Mouse (Mus musculus) intestine, embryonic 14.5 days (tissue): ENCODE data around the gene Syndig1l. TPM values are rescaled to one million over a fixed set of nuclear protein-coding genes. Genes with fewer than 3 reads are reported as not detected.

ENCODE experiments used
- ATAC-seq: fragments of 200-750 bp; cut with Nextera tagmentation; replicated peaks from 2 replicates; pipeline ENCODE4 v1.8.0; 2017; ENCODE audit warnings: low read depth, moderate number of reproducible peaks, moderate TSS enrichment, moderate library complexity; ENCODE audit not compliant: low FRiP score, low TSS enrichment
- DNase-seq: peaks from one replicate; pipeline ENCODE4 v3.0.0-alpha.2; 2018; ENCODE audit warnings: low spot score
- H3K27ac ChIP-seq: fragments of 300-500 bp; sonication (generic); 2 replicates; pipeline ENCODE4 v1.5.1; 2014; ENCODE audit warnings: low read depth, mild to moderate bottlenecking, control low read depth
- H3K27me3 ChIP-seq: fragments of 300-500 bp; sonication (generic); replicated peaks from 2 replicates; pipeline ENCODE4 v1.6.1; 2014; ENCODE audit warnings: low read length, control low read depth; ENCODE audit not compliant: control insufficient read depth, insufficient read depth
- H3K36me3 ChIP-seq: fragments of 300-500 bp; sonication (generic); 2 replicates; pipeline ENCODE4 v1.6.1; 2014; ENCODE audit warnings: low read length, control low read depth; ENCODE audit not compliant: control insufficient read depth, insufficient read depth
- H3K4me1 ChIP-seq: fragments of 300-500 bp; sonication (generic); replicated peaks from 2 replicates; pipeline ENCODE4 v1.6.1; 2014; ENCODE audit warnings: low read length, control low read depth, mixed read lengths; ENCODE audit not compliant: control insufficient read depth, insufficient read depth
- H3K4me2 ChIP-seq: fragments of 300-500 bp; sonication (generic); 2 replicates; pipeline ENCODE4 v1.6.1; 2014; ENCODE audit warnings: low read length
- H3K4me3 ChIP-seq: fragments of 300-500 bp; sonication (generic); 2 replicates; pipeline ENCODE4 v1.5.1; 2014; ENCODE audit warnings: low read depth, low read length, control low read depth, mixed read lengths
- H3K9ac ChIP-seq: fragments of 300-500 bp; sonication (generic); 2 replicates; pipeline ENCODE4 v1.6.1; 2014; ENCODE audit warnings: mild to moderate bottlenecking, low read length
- H3K9me3 ChIP-seq: fragments of 300-500 bp; sonication (generic); 2 replicates; pipeline ENCODE4 v1.6.1; 2016; ENCODE audit warnings: low read length, control low read depth; ENCODE audit not compliant: control insufficient read depth
- WGBS: fragments of 180-500 bp; shearing (Covaris S2); extraction: QIAGEN DNeasy Blood & Tissue Kit; methylation state at CpG from one replicate; pipeline ENCODE4 v1.1.7; 2014; 5-methylcytosine and 5-hydroxymethylcytosine counted together
- polyA plus RNA-seq: library from polyadenylated mRNA; unstranded; fragments of >200 nt; fragmentation: Nextera tagmentation; extraction: Ambion mirVana; gene quantifications from 2 replicates; pipeline ENCODE4 v1.2.1, GENCODE M21; 2014

The Syndig1l gene
- polyA plus RNA-seq, 1 experiment from 2014 or later: 0.20 TPM

- H3K27me3 ChIP-seq: peaks cover 48% of the 10 kb centered on the region
- 11% methylated on average over 9 of the region's 9 CpGs for WGBS
- ATAC-seq: no peak
Measured at GRCm38 (mm10) chr12:84640654-84641053, 58.0 kb downstream of the Syndig1l start, which contains the start of gene Vrtn. Gene Vrtn, plus strand, starts transcription at chr12:84641019.

DNA sequence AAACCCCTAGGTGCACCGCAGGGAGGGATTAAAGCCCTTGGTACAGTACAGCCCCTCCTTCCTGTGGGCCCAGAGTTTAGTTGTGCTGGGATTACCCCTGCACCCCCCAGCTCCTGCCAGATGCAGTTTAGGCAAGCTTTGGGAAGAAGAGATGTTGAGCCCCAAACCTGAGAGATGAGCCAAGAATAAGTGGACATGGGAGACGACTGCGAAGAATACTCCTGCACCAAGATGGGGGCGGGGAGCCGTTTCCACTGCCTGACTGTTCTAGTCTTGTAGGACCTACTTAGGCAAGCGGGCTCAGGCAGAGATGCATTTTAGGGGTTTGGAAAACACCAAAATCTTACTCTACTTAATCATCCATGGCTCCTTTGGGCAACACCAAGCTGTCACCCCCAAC, 58.4 kb downstream of the Syndig1l start:
- WGBS: 10% methylated on average over 6 of the region's 6 CpGs
- Histone ChIP-seq H3K36me3 (no peaks in the 10 kb centered on the region), H3K4me1 (no peaks in the 10 kb centered on the region), H3K27me3 (peaks cover 48% of the 10 kb centered on the region), H3K9me3 (no peaks in the 10 kb centered on the region), H3K27ac (no peak overlapping the region), H3K9ac (no peak overlapping the region), H3K4me3 (no peak overlapping the region), H3K4me2 (no peak overlapping the region)
- DNase-seq (no peak), ATAC-seq (no peak)

More at GRCm38 (mm10) chr12:84640654-84641053, 58.0 kb downstream of the Syndig1l start, which contains the start of gene Vrtn:
- Histone ChIP-seq H3K9ac (no peak within 1 kb of the TSS), H3K9me3 (no peaks in the 10 kb centered on the region), H3K4me3 (no peak within 1 kb of the TSS), H3K4me2 (no peak within 1 kb of the TSS), H3K36me3 (no peaks in the 10 kb centered on the region), H3K4me1 (no peaks in the 10 kb centered on the region), H3K27ac (no peak within 1 kb of the TSS)
- no peak for DNase-seq

GRCm38 (mm10) chr12:84631867-84632266, 66.8 kb downstream of the Syndig1l start:
- H3K4me3 ChIP-seq: no peak overlapping the region
- H3K27me3 ChIP-seq: no peaks in the 10 kb centered on the region
- no peak overlapping the region for H3K27ac ChIP-seq
- no peak overlapping the region for H3K4me2 ChIP-seq
- no peak overlapping the region for H3K9ac ChIP-seq
- no peak for DNase-seq
- 72% methylated on average over 3 of the region's 3 CpGs for WGBS
- no peaks in the 10 kb centered on the region for H3K9me3 ChIP-seq
- no peak for ATAC-seq
- H3K4me1 ChIP-seq: no peaks in the 10 kb centered on the region
- no peaks in the 10 kb centered on the region for H3K36me3 ChIP-seq

Other genes with a start within 250 kb of the Syndig1l start
- gene Aldh6a1, start 247.8 kb downstream of the Syndig1l start, polyA plus RNA-seq: 29.5 and 33.1 TPM in 2 replicates
- 18.0 and 18.2 TPM in 2 replicates for gene Lin52, start 247.4 kb downstream of the Syndig1l start, polyA plus RNA-seq
- not detected in 2 replicates for gene Vsx2, start 129.1 kb downstream of the Syndig1l start, polyA plus RNA-seq
- 10.3 and 12.8 TPM in 2 replicates for gene Abcd4, start 81.4 kb downstream of the Syndig1l start, polyA plus RNA-seq
- not detected in 2 replicates for gene Vrtn, start 57.8 kb downstream of the Syndig1l start, polyA plus RNA-seq
- gene Npc2, start 74.3 kb upstream of the Syndig1l start, polyA plus RNA-seq: 61.0 and 66.1 TPM in 2 replicates
- gene Isca2, start 74.4 kb upstream of the Syndig1l start, polyA plus RNA-seq: 135 and 143 TPM in 2 replicates
- 0.63 and 1.0 TPM in 2 replicates for gene Ltbp2, start 177.7 kb upstream of the Syndig1l start, polyA plus RNA-seq